Mouse (Mus musculus) cortical plate, adult 2 months (tissue): ENCODE results near the gene Pwp2.
"Not testable (repeated sequence)": the region's sequence is repeated elsewhere in the genome, so short reads cannot be mapped to it uniquely, and the experiment has no call there.

Experiments used
- CTCF ChIP-seq: fragments of 200-500 bp; IDR thresholded peaks from 2 replicates; pipeline ENCODE4 v1.5.1; 2011; ENCODE audit warnings: mild to moderate bottlenecking, control low read depth, low read length; ENCODE audit not compliant: insufficient read depth; ENCODE audit errors: extremely low read depth
- POLR2A ChIP-seq: fragments of 200-500 bp; IDR thresholded peaks from 2 replicates; pipeline ENCODE4 v1.6.1; 2011; ENCODE audit warnings: mild to moderate bottlenecking, low read length, control low read depth; ENCODE audit not compliant: insufficient read depth; ENCODE audit errors: extremely low read depth

GRCm38 (mm10) chr10:78124137-78124536 is 60.8 kb downstream of the Pwp2 start:
- not testable (repeated sequence) for TF ChIP-seq POLR2A, CTCF
